19 mouse cellular contexts compared by ENCODE assay signal in genomic region chr12:73428171-73428570, GRCm38 (mm10).
DNase-seq lines count a peak whose midpoint lies in the region; ATAC-seq and TF ChIP-seq lines count a peak whose summit lies in the region.
"Had no signal": no experiment of that assay in that cellular context is flagged by ENCODE, and none has a peak within 500 bp of the region (broad histone marks: within the 10 kb centered on the region; RNA-seq: fewer than 3 reads in every experiment).

No protein-coding gene starts in this region.

- no peak for DNase-seq in gastrocnemius, adult 2 months
- no peak for DNase-seq in gastrocnemius, postnatal 4 days (ENCODE audit: low spot score in 2 of 2)
- DNase-seq in lung, postnatal 4 days = no peak
- DNase-seq in limb, embryonic 14.5 days (ENCODE audit: low spot score) = peak; percentile 56
- no peak for DNase-seq in urinary bladder, postnatal 14 days (ENCODE audit: low spot score)
- no peak for DNase-seq in spleen, postnatal 36 days (ENCODE audit: low spot score in 2 of 2)
- DNase-seq: adrenal gland, postnatal 14 days; cerebellum, postnatal 10 days; gastrocnemius, postnatal 36 days; layer of hippocampus, postnatal 36 days; left cerebral cortex, postnatal 4 days; lung, adult 2 months had no signal

- H3K4me3 ChIP-seq in gastrocnemius, adult 2 months = peak overlapping the region; percentile 50
- no peak overlapping the region for H3K4me3 ChIP-seq in lung, embryonic 15.5 days
- H3K4me3 ChIP-seq in embryonic facial prominence, embryonic 13.5 days = peak overlapping the region; percentile 29
- no peak overlapping the region; the same call in 1 of the 2 replicates for H3K4me3 ChIP-seq in limb, embryonic 14.5 days (replicated peaks; ENCODE audit: low read length)
- H3K4me3 ChIP-seq: erythroblast, embryonic 14.5 days; midbrain, embryonic 12.5 days; myocyte had no signal

- TF ChIP-seq POLR2A in limb, embryonic 14.5 days (IDR thresholded peaks at IDR 0.05; ENCODE audit: borderline replicate concordance, extremely low read depth, insufficient read depth, insufficient read length) = no peak

- no peaks in the 10 kb centered on the region for H3K4me1 ChIP-seq in lung, embryonic 15.5 days
- H3K4me1 ChIP-seq in embryonic facial prominence, embryonic 13.5 days = peaks cover 26% of the 10 kb centered on the region
- H3K4me1 ChIP-seq in limb, embryonic 14.5 days (ENCODE audit: control insufficient read depth, insufficient read depth, low read length) = peaks cover 22% of the 10 kb centered on the region
- H3K4me1 ChIP-seq: midbrain, embryonic 12.5 days had no signal

- intact Hi-C loops in gastrocnemius, adult 2 months (cut with DNase I) = no loop called here

- no peaks in the 10 kb centered on the region for H3K36me3 ChIP-seq in lung, embryonic 15.5 days
- no peaks in the 10 kb centered on the region for H3K36me3 ChIP-seq in embryonic facial prominence, embryonic 13.5 days
- no peaks in the 10 kb centered on the region for H3K36me3 ChIP-seq in limb, embryonic 14.5 days (ENCODE audit: control insufficient read depth, insufficient read depth, low read length)
- H3K36me3 ChIP-seq: midbrain, embryonic 12.5 days had no signal

- peak overlapping the region; percentile 39; the same call in 1 of the 2 replicates for H3K4me2 ChIP-seq in lung, embryonic 15.5 days
- H3K4me2 ChIP-seq in embryonic facial prominence, embryonic 13.5 days = peak overlapping the region; percentile 55
- peak overlapping the region; percentile 33 for H3K4me2 ChIP-seq in limb, embryonic 14.5 days (replicated peaks; ENCODE audit: low read depth, low read length, severe bottlenecking)
- H3K4me2 ChIP-seq: hindbrain, embryonic 14.5 days; midbrain, embryonic 12.5 days had no signal

- no peaks in the 10 kb centered on the region for H3K9me3 ChIP-seq in lung, embryonic 15.5 days
- H3K9me3 ChIP-seq in embryonic facial prominence, embryonic 13.5 days = no peaks in the 10 kb centered on the region
- no peaks in the 10 kb centered on the region for H3K9me3 ChIP-seq in limb, embryonic 14.5 days (ENCODE audit: control insufficient read depth, low read length)
- H3K9me3 ChIP-seq: midbrain, embryonic 12.5 days had no signal

- TF ChIP-seq CTCF in gastrocnemius, adult 2 months (IDR thresholded peaks at IDR 0.05) = no peak

- no peak overlapping the region for H3K27ac ChIP-seq in gastrocnemius, adult 2 months
- no peak overlapping the region for H3K27ac ChIP-seq in lung, embryonic 15.5 days
- H3K27ac ChIP-seq in embryonic facial prominence, embryonic 13.5 days = peak overlapping the region; percentile 77
- H3K27ac ChIP-seq in limb, embryonic 14.5 days (replicated peaks; ENCODE audit: low read depth, low read length) = peak overlapping the region; percentile 28; the same call in 1 of the 2 replicates
- H3K27ac ChIP-seq: hindbrain, embryonic 14.5 days; midbrain, embryonic 12.5 days had no signal

- no peak for ATAC-seq in lung, embryonic 15.5 days (ENCODE audit: borderline replicate concordance, extremely low read depth, low FRiP score, low TSS enrichment)
- no peak for ATAC-seq in embryonic facial prominence, embryonic 13.5 days (ENCODE audit: insufficient number of reproducible peaks, insufficient read depth, low FRiP score, low TSS enrichment, low read depth)
- peak; percentile 57; the same call in 1 of the 2 replicates for ATAC-seq in limb, embryonic 14.5 days (ENCODE audit: low FRiP score, low read depth)
- ATAC-seq: intestine, postnatal 0 days had no signal

- H3K9ac ChIP-seq in lung, embryonic 15.5 days = no peak overlapping the region
- 0 out of 2 replicates have a peak overlapping the region, but pooled peaks have one; percentile 54 for H3K9ac ChIP-seq in embryonic facial prominence, embryonic 13.5 days
- H3K9ac ChIP-seq in limb, embryonic 14.5 days (ENCODE audit: low read depth, low read length, severe bottlenecking) = 0 out of 2 replicates have a peak overlapping the region, but pooled peaks have one; percentile 12
- H3K9ac ChIP-seq: hindbrain, embryonic 14.5 days; midbrain, embryonic 12.5 days had no signal

- H3K27me3 ChIP-seq in lung, embryonic 15.5 days = no peaks in the 10 kb centered on the region
- no peaks in the 10 kb centered on the region for H3K27me3 ChIP-seq in embryonic facial prominence, embryonic 13.5 days
- no peaks in the 10 kb centered on the region for H3K27me3 ChIP-seq in limb, embryonic 14.5 days (ENCODE audit: control insufficient read depth, insufficient read depth, low read length)
- H3K27me3 ChIP-seq: midbrain, embryonic 12.5 days had no signal

- 57% methylated on average over 12 of the region's 12 CpGs for WGBS in lung, embryonic 15.5 days
- WGBS in embryonic facial prominence, embryonic 13.5 days = 26% methylated on average over 12 of the region's 12 CpGs
- 33% methylated on average over 12 of the region's 12 CpGs for WGBS in limb, embryonic 14.5 days

Comparison
In these comparisons a context has a peak if more than half of its experiments do, and no peak if none do; other contexts are left out.
1. H3K27ac ChIP-seq: peak in embryonic facial prominence, embryonic 13.5 days (single experiment) and limb, embryonic 14.5 days (single experiment); none in gastrocnemius, adult 2 months (single experiment) and lung, embryonic 15.5 days (single experiment).
2. H3K4me3 ChIP-seq: peak in gastrocnemius, adult 2 months (single experiment) and embryonic facial prominence, embryonic 13.5 days (single experiment); none in lung, embryonic 15.5 days (single experiment) and limb, embryonic 14.5 days (single experiment).
3. Peak in every context shown above with its lines, with median percentiles within 50 percentile points of each other: H3K4me2 ChIP-seq.